9 mouse cellular contexts compared by ENCODE assay signal in genomic region chr11:79527015-79527738, GRCm38 (mm10). TPM values are rescaled to one million over a fixed set of nuclear protein-coding genes. Genes with fewer than 3 reads are reported as not detected.
DNase-seq lines count a peak whose midpoint lies in the region; ATAC-seq and TF ChIP-seq lines count a peak whose summit lies in the region.
"Had no signal": no experiment of that assay in that cellular context is flagged by ENCODE, and none has a peak within 500 bp of the region (broad histone marks: within the 10 kb centered on the region; RNA-seq: fewer than 3 reads in every experiment).

No protein-coding gene starts in this region.

- no peak for TF ChIP-seq CTCF in liver, postnatal 0 days (IDR thresholded peaks at IDR 0.05; ENCODE audit: low read depth)

- H3K4me3 ChIP-seq in intestine, embryonic 16.5 days (ENCODE audit: low read length), result no peak overlapping the region
- no peak overlapping the region for H3K4me3 ChIP-seq in intestine, embryonic 15.5 days (replicated peaks)
- no peak overlapping the region for H3K4me3 ChIP-seq in heart, embryonic 13.5 days
- no peak overlapping the region for H3K4me3 ChIP-seq in liver, postnatal 0 days (ENCODE audit: low read depth, low read length)
- no peak overlapping the region for H3K4me3 ChIP-seq in forebrain, embryonic 14.5 days (ENCODE audit: low read depth, low read length)
- H3K4me3 ChIP-seq: lung, embryonic 15.5 days had no signal

- peak overlapping the region; percentile 41; the same call in 1 of the 2 replicates for H3K27ac ChIP-seq in intestine, embryonic 16.5 days (ENCODE audit: low read length)
- H3K27ac ChIP-seq in intestine, embryonic 15.5 days, result no peak overlapping the region
- no peak overlapping the region for H3K27ac ChIP-seq in heart, embryonic 13.5 days (replicated peaks)
- H3K27ac ChIP-seq in liver, postnatal 0 days (ENCODE audit: low read depth), result peak overlapping the region; percentile 79
- no peak overlapping the region for H3K27ac ChIP-seq in forebrain, embryonic 14.5 days (ENCODE audit: low read depth, low read length)
- H3K27ac ChIP-seq: lung, embryonic 15.5 days had no signal

- DNase-seq in NIH3T3 (ENCODE audit: low read depth), result peak; percentile 35
- peak; percentile 26 for DNase-seq in liver, postnatal 0 days
- no peak for DNase-seq in Muller cell, postnatal 12 days (ENCODE audit: inconsistent ontology term)
- no peak for DNase-seq in cerebellum, postnatal 10 days
- no peak for DNase-seq in forebrain, embryonic 14.5 days (ENCODE audit: low spot score)

- no peaks in the 10 kb centered on the region for H3K4me1 ChIP-seq in intestine, embryonic 16.5 days (ENCODE audit: control insufficient read depth, insufficient read depth, low read length)
- no peaks in the 10 kb centered on the region for H3K4me1 ChIP-seq in intestine, embryonic 15.5 days (replicated peaks)
- H3K4me1 ChIP-seq in heart, embryonic 13.5 days, result peaks cover 20% of the 10 kb centered on the region
- peaks cover 15% of the 10 kb centered on the region; the same call in 1 of the 2 replicates for H3K4me1 ChIP-seq in liver, postnatal 0 days (ENCODE audit: insufficient read depth)
- H3K4me1 ChIP-seq in forebrain, embryonic 14.5 days (ENCODE audit: control insufficient read depth, insufficient read depth, low read length), result no peaks in the 10 kb centered on the region
- H3K4me1 ChIP-seq: lung, embryonic 15.5 days had no signal

- no peaks in the 10 kb centered on the region for H3K9me3 ChIP-seq in intestine, embryonic 16.5 days (ENCODE audit: control insufficient read depth, low read length)
- H3K9me3 ChIP-seq in intestine, embryonic 15.5 days, result no peaks in the 10 kb centered on the region
- H3K9me3 ChIP-seq in heart, embryonic 13.5 days, result no peaks in the 10 kb centered on the region
- H3K9me3 ChIP-seq in liver, postnatal 0 days (ENCODE audit: low read length), result no peaks in the 10 kb centered on the region
- no peaks in the 10 kb centered on the region for H3K9me3 ChIP-seq in forebrain, embryonic 14.5 days (replicated peaks; ENCODE audit: control insufficient read depth, low read length)
- H3K9me3 ChIP-seq: lung, embryonic 15.5 days had no signal

- no peak overlapping the region for H3K9ac ChIP-seq in intestine, embryonic 16.5 days (ENCODE audit: low read depth, low read length)
- no peak overlapping the region for H3K9ac ChIP-seq in intestine, embryonic 15.5 days
- H3K9ac ChIP-seq in heart, embryonic 13.5 days, result 0 out of 2 replicates have a peak overlapping the region, but pooled peaks have one; percentile 24
- no peak overlapping the region for H3K9ac ChIP-seq in liver, postnatal 0 days (replicated peaks)
- no peak overlapping the region for H3K9ac ChIP-seq in forebrain, embryonic 14.5 days (ENCODE audit: low read length)
- H3K9ac ChIP-seq: lung, embryonic 15.5 days had no signal

- no peak for TF ChIP-seq EP300 in liver, postnatal 0 days (IDR thresholded peaks at IDR 0.05; ENCODE audit: low read depth)

- no peak for ATAC-seq in intestine, embryonic 16.5 days
- no peak for ATAC-seq in intestine, embryonic 15.5 days
- ATAC-seq in heart, embryonic 13.5 days (ENCODE audit: extremely low read depth, insufficient number of reproducible peaks, low FRiP score, low TSS enrichment), result no peak
- peak; percentile 22 for ATAC-seq in liver, postnatal 0 days
- ATAC-seq in forebrain, embryonic 14.5 days, result no peak

- no peaks in the 10 kb centered on the region; the same call in 1 of the 2 replicates for H3K36me3 ChIP-seq in intestine, embryonic 16.5 days (ENCODE audit: control insufficient read depth, insufficient read depth, low read length)
- H3K36me3 ChIP-seq in intestine, embryonic 15.5 days, result no peaks in the 10 kb centered on the region
- peaks cover 26% of the 10 kb centered on the region for H3K36me3 ChIP-seq in heart, embryonic 13.5 days
- H3K36me3 ChIP-seq in liver, postnatal 0 days (replicated peaks; ENCODE audit: insufficient read depth, low read length), result no peaks in the 10 kb centered on the region
- peaks cover 11% of the 10 kb centered on the region; the same call in 1 of the 2 replicates for H3K36me3 ChIP-seq in forebrain, embryonic 14.5 days (ENCODE audit: control insufficient read depth, insufficient read depth, low read length)
- H3K36me3 ChIP-seq: lung, embryonic 15.5 days had no signal

- no peak overlapping the region for H3K4me2 ChIP-seq in intestine, embryonic 16.5 days (ENCODE audit: low read depth, low read length)
- H3K4me2 ChIP-seq in intestine, embryonic 15.5 days (replicated peaks), result no peak overlapping the region
- no peak overlapping the region for H3K4me2 ChIP-seq in heart, embryonic 13.5 days
- peak overlapping the region; percentile 39 for H3K4me2 ChIP-seq in liver, postnatal 0 days (ENCODE audit: low read depth, low read length)
- H3K4me2 ChIP-seq in forebrain, embryonic 14.5 days (ENCODE audit: low read length), result no peak overlapping the region
- H3K4me2 ChIP-seq: lung, embryonic 15.5 days had no signal

- no peaks in the 10 kb centered on the region for H3K27me3 ChIP-seq in intestine, embryonic 16.5 days (replicated peaks; ENCODE audit: control insufficient read depth, insufficient read depth, low read length)
- H3K27me3 ChIP-seq in intestine, embryonic 15.5 days (replicated peaks), result no peaks in the 10 kb centered on the region
- H3K27me3 ChIP-seq in heart, embryonic 13.5 days (replicated peaks), result no peaks in the 10 kb centered on the region
- no peaks in the 10 kb centered on the region for H3K27me3 ChIP-seq in liver, postnatal 0 days (ENCODE audit: insufficient read depth, low read length)
- no peaks in the 10 kb centered on the region for H3K27me3 ChIP-seq in forebrain, embryonic 14.5 days (replicated peaks; ENCODE audit: control insufficient read depth, insufficient read depth, low read length)
- H3K27me3 ChIP-seq: lung, embryonic 15.5 days had no signal

- 69% methylated on average over 15 of the region's 15 CpGs for WGBS in intestine, embryonic 16.5 days
- 69% methylated on average over 15 of the region's 15 CpGs for WGBS in intestine, embryonic 15.5 days
- WGBS in heart, embryonic 13.5 days, result 56% methylated on average over 15 of the region's 15 CpGs
- WGBS in liver, postnatal 0 days (ENCODE audit: insufficient replicate concordance), result 30% methylated on average over 15 of the region's 15 CpGs
- 87% methylated on average over 15 of the region's 15 CpGs for WGBS in forebrain, embryonic 14.5 days

RNA-seq across cellular contexts. Expression of gene Evi2, which starts 3.2 kb away (rescaled TPM):
- 0.50 TPM in 2 replicates for polyA plus RNA-seq in intestine, embryonic 16.5 days (2015; fragmentation: Nextera tagmentation; extraction: Ambion mirVana)
- polyA plus RNA-seq in intestine, embryonic 15.5 days (2015; fragmentation: Nextera tagmentation; extraction: Ambion mirVana), result 0.40 and 0.51 TPM in 2 replicates
- polyA plus RNA-seq in heart, embryonic 13.5 days (2015; fragmentation: Nextera tagmentation; extraction: Ambion mirVana), result 0.41 and 0.45 TPM in 2 replicates
- polyA plus RNA-seq in liver, postnatal 0 days (2015; fragmentation: Nextera tagmentation; extraction: Ambion mirVana), result 0.76 and 0.99 TPM in 2 replicates
- polyA plus RNA-seq in forebrain, embryonic 14.5 days (2014; fragmentation: Nextera tagmentation; extraction: Ambion mirVana), result 0.24 and 0.48 TPM in 2 replicates

RNA-seq across cellular contexts. Expression of gene Evi2a, which starts 3.2 kb away (rescaled TPM):
- 2.9 and 3.4 TPM in 2 replicates for polyA plus RNA-seq in intestine, embryonic 16.5 days (2015; fragmentation: Nextera tagmentation; extraction: Ambion mirVana)
- polyA plus RNA-seq in intestine, embryonic 15.5 days (2015; fragmentation: Nextera tagmentation; extraction: Ambion mirVana), result 3.2 and 3.7 TPM in 2 replicates
- 1.9 and 2.7 TPM in 2 replicates for polyA plus RNA-seq in heart, embryonic 13.5 days (2015; fragmentation: Nextera tagmentation; extraction: Ambion mirVana)
- polyA plus RNA-seq in liver, postnatal 0 days (2015; fragmentation: Nextera tagmentation; extraction: Ambion mirVana), result 6.7 and 7.2 TPM in 2 replicates
- polyA plus RNA-seq in forebrain, embryonic 14.5 days (2014; fragmentation: Nextera tagmentation; extraction: Ambion mirVana), result 1.9 and 2.8 TPM in 2 replicates

RNA-seq across cellular contexts. Expression of gene Evi2b, which starts 3.6 kb away (rescaled TPM):
- polyA plus RNA-seq in intestine, embryonic 16.5 days (2015; fragmentation: Nextera tagmentation; extraction: Ambion mirVana), result 1.0 and 1.1 TPM in 2 replicates
- 0.42 and 1.2 TPM in 2 replicates for polyA plus RNA-seq in intestine, embryonic 15.5 days (2015; fragmentation: Nextera tagmentation; extraction: Ambion mirVana)
- polyA plus RNA-seq in heart, embryonic 13.5 days (2015; fragmentation: Nextera tagmentation; extraction: Ambion mirVana), result 0.51 and 0.66 TPM in 2 replicates
- 7.7 and 7.9 TPM in 2 replicates for polyA plus RNA-seq in liver, postnatal 0 days (2015; fragmentation: Nextera tagmentation; extraction: Ambion mirVana)
- polyA plus RNA-seq in forebrain, embryonic 14.5 days (2014; fragmentation: Nextera tagmentation; extraction: Ambion mirVana), result 0.24 TPM in 1 of 2 replicates, not detected in the other

RNA-seq across cellular contexts. Expression of gene Omg, which starts 23.3 kb away (rescaled TPM):
- 0.37 and 0.53 TPM in 2 replicates for polyA plus RNA-seq in intestine, embryonic 16.5 days (2015; fragmentation: Nextera tagmentation; extraction: Ambion mirVana)
- polyA plus RNA-seq in intestine, embryonic 15.5 days (2015; fragmentation: Nextera tagmentation; extraction: Ambion mirVana), result 0.19 and 0.34 TPM in 2 replicates
- 0.10 and 0.11 TPM in 2 replicates for polyA plus RNA-seq in heart, embryonic 13.5 days (2015; fragmentation: Nextera tagmentation; extraction: Ambion mirVana)
- 0.05 and 0.09 TPM in 2 replicates for polyA plus RNA-seq in liver, postnatal 0 days (2015; fragmentation: Nextera tagmentation; extraction: Ambion mirVana)
- polyA plus RNA-seq in forebrain, embryonic 14.5 days (2014; fragmentation: Nextera tagmentation; extraction: Ambion mirVana), result 3.4 and 4.4 TPM in 2 replicates

Comparison
In these comparisons a context has a peak if more than half of its experiments do, and no peak if none do; other contexts are left out.
1. H3K27ac ChIP-seq: peak in intestine, embryonic 16.5 days (single experiment) and liver, postnatal 0 days (single experiment); none in intestine, embryonic 15.5 days (single experiment), heart, embryonic 13.5 days (single experiment) and forebrain, embryonic 14.5 days (single experiment).
2. DNase-seq: peak in NIH3T3 (single experiment) and liver, postnatal 0 days (single experiment); none in Muller cell, postnatal 12 days (single experiment), cerebellum, postnatal 10 days (0 of 2) and forebrain, embryonic 14.5 days (single experiment).